Mouse (Mus musculus) CH12.LX (cell line): ENCODE measurements around the gene Gm49387. TPM values are rescaled to one million over a fixed set of nuclear protein-coding genes. Genes with fewer than 3 reads are reported as not detected.

Experiments used
- DNase-seq: peaks from one replicate; pipeline ENCODE4 v3.0.0-alpha.2; 2013; ENCODE audit errors: extremely low read depth
- H3K27ac ChIP-seq: 2 replicates; pipeline ENCODE4 v1.5.1; 2012; ENCODE audit warnings: low read depth, mild to moderate bottlenecking, control low read depth, moderate library complexity; ENCODE audit not compliant: insufficient read depth
- H3K27me3 ChIP-seq: replicated peaks from 2 replicates; pipeline ENCODE3; 2012; ENCODE audit warnings: inconsistent platforms
- H3K36me3 ChIP-seq, 2 experiments: replicated peaks in 1 of 2; 2 replicates each; pipeline versions ENCODE3 to v1.6.1; 2012; ENCODE audit warnings: inconsistent platforms in 1 of 2, low read length in 1 of 2, mild to moderate bottlenecking in 1 of 2, mixed read lengths in 1 of 2, moderate library complexity in 1 of 2; ENCODE audit not compliant: control insufficient read depth in 1 of 2, insufficient read depth in 1 of 2
- H3K4me1 ChIP-seq, 2 experiments: 2 replicates each; pipeline ENCODE4 v1.6.1; 2012; ENCODE audit warnings: inconsistent platforms in 1 of 2, moderate library complexity in 1 of 2; ENCODE audit not compliant: insufficient read depth in 2 of 2, control insufficient read depth in 1 of 2
- H3K4me2 ChIP-seq: 2 replicates; pipeline ENCODE4 v1.6.1; 2012; ENCODE audit warnings: low read depth, mild to moderate bottlenecking, control low read depth; ENCODE audit not compliant: poor library complexity, insufficient read depth, severe bottlenecking
- H3K4me3 ChIP-seq, 3 experiments: fragments of 150-350 bp in 1 of 3; sonication (generic) in 1 of 3; replicated peaks in 1 of 3; 2 replicates each; pipeline versions ENCODE3 to v1.5.1; 2011 to 2012; ENCODE audit warnings: low read depth in 2 of 3, low read length in 2 of 3, mild to moderate bottlenecking in 2 of 3, moderate library complexity in 2 of 3, control low read depth in 1 of 3, improper control_type of control experiment in 1 of 3, inconsistent platforms in 1 of 3, mixed read lengths in 1 of 3; ENCODE audit not compliant: poor library complexity in 1 of 3
- H3K79me2 ChIP-seq: replicated peaks from 2 replicates; pipeline ENCODE4 v1.6.1; 2012; ENCODE audit warnings: mild to moderate bottlenecking, moderate library complexity; ENCODE audit not compliant: control insufficient read depth, poor library complexity, insufficient read depth, severe bottlenecking; ENCODE audit errors: extremely low read depth
- H3K9ac ChIP-seq: 2 replicates; pipeline ENCODE4 v1.6.1; 2012; ENCODE audit warnings: low read depth, mild to moderate bottlenecking, control low read depth, moderate library complexity; ENCODE audit not compliant: insufficient read depth
- H3K9me3 ChIP-seq: replicated peaks from 2 replicates; pipeline ENCODE3; 2012; ENCODE audit warnings: low read length, inconsistent platforms, mixed read lengths
- BHLHE40 ChIP-seq: IDR thresholded peaks from 2 replicates; pipeline ENCODE4 v1.6.1; 2011; ENCODE audit warnings: mild to moderate bottlenecking, low read depth, low read length, improper control_type of control experiment
- CHD2 ChIP-seq: IDR thresholded peaks from 2 replicates; pipeline ENCODE4 v1.6.1; 2011; ENCODE audit warnings: low read length, improper control_type of control experiment
- CTCF ChIP-seq, 2 experiments: IDR thresholded peaks in 1 of 2; conservative IDR thresholded peaks in 1 of 2; 2 replicates each; pipeline ENCODE4 v1.5.1; 2011 to 2012; ENCODE audit warnings: low read depth in 2 of 2, low read length in 2 of 2, improper control_type of control experiment in 1 of 2, inconsistent platforms in 1 of 2, mild to moderate bottlenecking in 1 of 2, moderate library complexity in 1 of 2
- E2F4 ChIP-seq: IDR thresholded peaks from 2 replicates; pipeline ENCODE4 v1.6.1; 2011; ENCODE audit warnings: low read depth, low read length, improper control_type of control experiment; ENCODE audit not compliant: insufficient replicate concordance
- ELF1 ChIP-seq: IDR thresholded peaks from 2 replicates; pipeline ENCODE4 v1.6.1; 2014; ENCODE audit warnings: low read depth, mild to moderate bottlenecking, inconsistent platforms, low read length, improper control_type of control experiment
- EP300 ChIP-seq: IDR thresholded peaks from 2 replicates; pipeline ENCODE4 v1.6.1; 2011; ENCODE audit warnings: low read length, improper control_type of control experiment
- JUN ChIP-seq: IDR thresholded peaks from 2 replicates; pipeline ENCODE4 v1.6.1; 2011; ENCODE audit warnings: low read depth, mild to moderate bottlenecking, low read length, improper control_type of control experiment, moderate library complexity; ENCODE audit not compliant: insufficient read depth
- JUND ChIP-seq: conservative IDR thresholded peaks from 2 replicates; pipeline ENCODE4 v1.6.1; 2011; ENCODE audit warnings: low read depth, low read length, improper control_type of control experiment
- MEF2A ChIP-seq: IDR thresholded peaks from 2 replicates; pipeline ENCODE4 v1.6.1; 2014; ENCODE audit warnings: low read depth, mild to moderate bottlenecking, inconsistent platforms, low read length, improper control_type of control experiment, borderline replicate concordance
- NELFE ChIP-seq: IDR thresholded peaks from 2 replicates; pipeline ENCODE4 v1.6.1; 2011; ENCODE audit warnings: low read depth, low read length, improper control_type of control experiment
- PAX5 ChIP-seq: IDR thresholded peaks from 2 replicates; pipeline ENCODE4 v1.6.1; 2012; ENCODE audit warnings: low read length, inconsistent platforms, mixed read lengths
- POLR2AphosphoS2 ChIP-seq: IDR thresholded peaks from 2 replicates; pipeline ENCODE4 v1.6.1; 2011; ENCODE audit warnings: low read depth, low read length, improper control_type of control experiment
- RAD21 ChIP-seq: IDR thresholded peaks from 2 replicates; pipeline ENCODE4 v1.6.1; 2011; ENCODE audit warnings: low read depth, mild to moderate bottlenecking, low read length, improper control_type of control experiment, moderate library complexity
- SIN3A ChIP-seq: IDR thresholded peaks from 2 replicates; pipeline ENCODE4 v1.6.1; 2012; ENCODE audit warnings: low read length, improper control_type of control experiment, inconsistent platforms
- SMC3 ChIP-seq: IDR thresholded peaks from 2 replicates; pipeline ENCODE4 v1.6.1; 2011; ENCODE audit warnings: low read depth, low read length, improper control_type of control experiment
- TBP ChIP-seq: conservative IDR thresholded peaks from 2 replicates; pipeline ENCODE4 v1.6.1; 2011; ENCODE audit warnings: low read depth, low read length, improper control_type of control experiment
- USF2 ChIP-seq: conservative IDR thresholded peaks from 2 replicates; pipeline ENCODE4 v1.6.1; 2011; ENCODE audit warnings: low read depth, low read length, improper control_type of control experiment
- ZC3H11A ChIP-seq: IDR thresholded peaks from 2 replicates; pipeline ENCODE4 v1.6.1; 2012; ENCODE audit warnings: low read depth, mild to moderate bottlenecking, inconsistent platforms, low read length, improper control_type of control experiment
- ZKSCAN1 ChIP-seq: IDR thresholded peaks from 2 replicates; pipeline ENCODE4 v1.6.1; 2012; ENCODE audit warnings: low read depth, inconsistent platforms, low read length, improper control_type of control experiment, borderline replicate concordance
- ZMIZ1 ChIP-seq: IDR thresholded peaks from 2 replicates; pipeline ENCODE4 v1.6.1; 2012; ENCODE audit warnings: low read depth, mild to moderate bottlenecking, inconsistent platforms, low read length, improper control_type of control experiment
- ZNF384 ChIP-seq: IDR thresholded peaks from 2 replicates; pipeline ENCODE4 v1.6.1; 2012; ENCODE audit warnings: low read depth, low read length, improper control_type of control experiment, inconsistent platforms
- dilution Hi-C: fragments of 300-500 bp; cut with MboI; formaldehyde crosslinking; loops from 2 replicates; pipeline ENCODE4 v1.14.3; 2020; ENCODE audit warnings: low sequenced_read_pairs; ENCODE audit not compliant: extremely low pct_unique_long_range_greater_than_20kb, extremely low pct_ligation_motif_present
- in situ Hi-C: fragments of 300-500 bp; cut with MboI; formaldehyde crosslinking; loops from 3 replicates; pipeline ENCODE4 v1.14.3; 2019; ENCODE audit warnings: low sequenced_read_pairs, low pct_ligation_motif_present, low pct_unique_long_range_greater_than_20kb, mixed read lengths
- polyA plus RNA-seq: library from polyadenylated mRNA; unstranded; fragments of >175 nt; gene quantifications from 2 replicates; pipeline ENCODE4 v1.2.1, GENCODE M21; 2012; ENCODE audit warnings: low read depth; ENCODE audit not compliant: insufficient read length
- total RNA-seq, 2 experiments: library from RNA; depleted of rRNA; stranded (reverse); fragments of 300-350 nt in 1 of 2; fragments of >200 nt in 1 of 2; gene quantifications; 2 replicates each; pipeline ENCODE4 v1.2.3; 2012 to 2014

Gene Gm49387
- total and polyA plus RNA-seq, 3 experiments = 0.71 TPM; not detected in 2

- Histone ChIP-seq H3K4me1 (peaks cover 0 to 31% of the 10 kb centered on the region in 2 experiments; a peak in 3 of 4 replicates), H3K9ac (no peak overlapping the region), H3K27me3 (peaks cover 4% of the 10 kb centered on the region), H3K79me2 (no peaks in the 10 kb centered on the region), H3K9me3 (peaks cover 1% of the 10 kb centered on the region), H3K27ac (no peak overlapping the region), H3K36me3 (peaks cover 0 to under 1% of the 10 kb centered on the region in 2 experiments), H3K4me3 (no peak overlapping the region), H3K4me2 (no peak overlapping the region)
- no peak for TF ChIP-seq RAD21
- TF ChIP-seq E2F4 = no peak
- no peak for TF ChIP-seq USF2
- TF ChIP-seq NELFE = no peak
- TF ChIP-seq SMC3 = no peak
- no peak for DNase-seq
- dilution Hi-C loops = no loop called here
- in situ Hi-C loops = no loop called here
Measured at GRCm38 (mm10) chr14:31575866-31576265, 64.8 kb downstream of the Gm49387 start.

- no peak overlapping the region for H3K4me2 ChIP-seq
- DNase-seq = no peak
- dilution Hi-C loops (no loop called here), in situ Hi-C loops (no loop called here)
- TF ChIP-seq MEF2A = no peak
- no peak for TF ChIP-seq PAX5
- no peak for TF ChIP-seq BHLHE40
- TF ChIP-seq ELF1 = no peak
- TF ChIP-seq RAD21 = no peak
- TF ChIP-seq SIN3A = no peak
- TF ChIP-seq ZMIZ1 = no peak
- no peak for TF ChIP-seq POLR2AphosphoS2
- H3K27me3 ChIP-seq = peaks cover 4% of the 10 kb centered on the region
- H3K9me3 ChIP-seq = no peaks in the 10 kb centered on the region
- H3K27ac ChIP-seq = no peak overlapping the region
- peaks cover 2 to 38% of the 10 kb centered on the region in 2 experiments; a peak in 3 of 4 replicates for H3K4me1 ChIP-seq
- H3K4me3 ChIP-seq = no peak overlapping the region
- H3K36me3 ChIP-seq = no peaks in the 10 kb centered on the region
- no peaks in the 10 kb centered on the region for H3K79me2 ChIP-seq
- H3K9ac ChIP-seq = no peak overlapping the region
Measured at GRCm38 (mm10) chr14:31574903-31575665, 65.6 kb downstream of the Gm49387 start.

- Histone ChIP-seq H3K9me3 (no peaks in the 10 kb centered on the region), H3K79me2 (no peaks in the 10 kb centered on the region), H3K4me3 (no peak overlapping the region), H3K4me1 (peaks cover 9 to 57% of the 10 kb centered on the region in 2 experiments; a peak in 3 of 4 replicates), H3K4me2 (no peak overlapping the region), H3K27me3 (peaks cover 4% of the 10 kb centered on the region)
- dilution Hi-C loops (no loop called here), in situ Hi-C loops (no loop called here)
- DNase-seq = no peak
- TF ChIP-seq TBP (no peak), ZC3H11A (no peak), BHLHE40 (no peak), CHD2 (no peak), ZNF384 (no peak), SMC3 (no peak), JUND (no peak), ZKSCAN1 (no peak), POLR2AphosphoS2 (no peak), CTCF (conservative IDR thresholded peaks at IDR 0.05 in 1 of 2, IDR thresholded peaks at IDR 0.05 in 1 of 2; ENCODE audit: low read depth in 2 of 2, low read length in 2 of 2) (no peak), JUN (no peak), EP300 (no peak)
- TF ChIP-seq, all 38 proteins: peak for 0
- no peak overlapping the region for H3K9ac ChIP-seq
- H3K36me3 ChIP-seq = no peaks in the 10 kb centered on the region
- no peak overlapping the region for H3K27ac ChIP-seq
Measured at GRCm38 (mm10) chr14:31572561-31573175, 68.0 kb downstream of the Gm49387 start.
